Mouse (Mus musculus): ENCODE measurements around the gene Susd5. TPM values are rescaled to one million over a fixed set of nuclear protein-coding genes. Genes with fewer than 3 reads are reported as not detected.

Susd5 gene
- not detected in 2 replicates for total RNA-seq (2017)

DNA sequence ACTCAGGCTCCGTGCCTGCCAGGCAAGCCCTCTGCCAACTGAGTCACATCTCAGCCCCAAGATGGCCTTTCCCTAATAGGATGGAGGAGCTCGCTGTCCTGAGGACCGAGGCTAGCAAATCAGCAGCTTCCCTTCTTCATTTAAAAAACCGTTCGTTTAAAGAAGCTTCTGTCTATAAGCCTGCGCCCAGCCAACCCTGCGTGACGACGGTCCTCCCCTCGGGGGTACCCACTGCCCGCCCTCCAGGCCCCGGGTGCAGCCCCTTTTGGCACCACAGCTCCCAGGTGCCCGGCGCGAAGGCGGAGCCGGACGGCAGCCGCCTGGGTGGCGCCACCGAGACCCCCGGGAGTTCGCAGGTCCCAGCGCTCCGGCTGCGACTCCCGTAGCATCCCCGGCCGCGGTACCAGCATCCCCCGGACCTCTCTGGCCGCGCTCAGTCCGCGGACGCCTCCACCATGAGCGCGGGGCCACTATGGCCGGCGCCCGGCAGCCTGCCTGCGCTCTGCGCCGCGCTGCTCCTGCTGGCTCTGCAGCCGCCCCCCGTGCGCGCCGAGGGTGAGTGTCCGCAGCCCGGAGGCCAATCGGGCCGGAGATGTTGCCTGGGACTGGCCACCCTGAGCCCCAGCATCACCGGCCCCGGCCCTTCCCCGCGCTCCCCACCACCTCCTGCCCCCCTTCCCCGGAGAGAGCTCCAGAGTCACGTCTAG lies at the start of gene Susd5:
Gene Susd5 (plus strand): TSS at position 51 of the 707 bp plus-strand sequence.
- ATAC-seq (replicated peaks; ENCODE audit: low read depth, poor library complexity, severe bottlenecking) = no peak

DNA sequence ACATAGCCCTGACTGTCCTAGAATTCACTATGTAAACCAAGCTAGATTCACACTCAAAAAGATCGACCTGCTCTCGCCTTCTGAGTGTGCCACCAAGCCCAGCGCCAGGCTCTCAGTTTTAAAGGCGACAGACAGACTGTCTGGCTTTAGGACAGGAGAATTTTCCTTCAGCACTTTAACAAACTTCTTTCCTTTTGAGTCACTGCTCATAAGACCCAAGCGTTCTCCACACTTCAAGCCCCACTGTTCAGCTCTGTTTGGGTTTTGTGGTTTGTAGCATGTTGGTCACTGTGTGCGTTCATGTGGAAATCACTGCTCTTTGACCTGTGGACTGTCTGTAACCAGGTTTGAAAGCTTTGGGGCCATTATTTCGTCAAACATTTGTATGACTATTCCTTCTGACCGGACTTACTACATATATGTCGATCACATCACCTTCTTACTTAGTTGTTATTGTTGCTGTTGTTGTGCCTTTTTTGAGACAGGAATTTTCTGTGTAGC lies 49.0 kb upstream of the Susd5 start:
- no peak for ATAC-seq (replicated peaks; ENCODE audit: low read depth, poor library complexity, severe bottlenecking)

DNA sequence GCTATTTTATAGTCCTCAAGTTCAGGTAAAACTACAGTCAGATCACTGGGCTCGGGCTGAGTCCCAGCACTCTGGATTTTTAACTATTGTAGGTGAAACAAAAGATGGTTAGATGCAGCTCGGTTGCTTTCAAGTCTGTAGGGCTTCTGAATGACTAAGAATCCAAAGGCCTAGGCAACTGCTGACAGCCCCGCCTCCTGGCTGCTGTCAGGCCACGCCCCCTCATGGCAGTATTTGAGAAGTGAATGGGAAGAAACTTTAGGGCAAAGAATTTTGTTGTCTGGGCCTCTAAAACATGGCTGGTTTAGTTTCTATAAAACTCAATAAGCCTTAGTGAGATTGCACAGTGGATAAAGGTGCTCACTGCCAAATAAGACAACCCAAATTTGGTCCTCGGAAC lies 47.4 kb upstream of the Susd5 start:
- ATAC-seq (replicated peaks; ENCODE audit: low read depth, poor library complexity, severe bottlenecking) = 0 out of 2 replicates have a peak, but pooled peaks have one; percentile 39

DNA sequence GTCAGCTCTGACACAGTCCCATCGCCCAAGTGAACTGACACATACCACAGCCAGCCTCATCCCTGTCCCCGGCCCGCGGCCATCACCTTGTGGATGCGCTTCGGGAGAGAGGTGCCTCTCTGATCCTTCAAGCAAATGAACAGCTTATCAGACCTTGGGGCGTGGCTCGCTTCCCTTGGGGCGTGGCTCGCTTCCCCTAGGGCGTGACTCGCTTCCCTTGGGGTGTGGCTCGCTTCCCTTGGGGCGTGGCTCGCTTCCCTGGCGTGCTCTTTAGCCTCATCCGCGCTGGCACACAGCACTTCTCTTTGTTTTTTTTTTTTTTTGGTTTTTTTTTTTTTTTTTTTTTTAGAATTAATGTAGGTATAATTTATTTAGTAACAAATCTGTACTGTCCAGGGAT lies 45.7 kb upstream of the Susd5 start:
- 0 out of 2 replicates have a peak, but pooled peaks have one; percentile 22 for ATAC-seq (replicated peaks; ENCODE audit: low read depth, poor library complexity, severe bottlenecking)

DNA sequence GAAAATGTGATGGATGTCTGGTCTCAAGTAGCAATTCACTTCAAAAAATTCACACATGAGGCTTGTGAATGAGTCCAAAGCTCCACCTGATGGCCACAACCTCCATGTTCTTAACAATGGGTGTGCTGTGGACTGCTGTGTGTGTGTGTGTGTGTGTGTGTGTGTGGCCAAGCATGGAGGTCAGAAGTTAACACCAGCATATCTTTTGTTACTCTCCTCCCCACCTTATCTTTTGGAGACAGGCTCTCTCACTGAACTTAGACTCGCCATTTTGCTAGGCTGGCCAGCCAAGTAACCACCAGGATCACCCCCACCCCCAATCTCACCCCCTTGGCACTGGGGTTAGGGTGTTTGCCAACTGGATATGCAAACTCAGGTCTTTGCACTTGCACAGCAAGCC lies 42.9 kb upstream of the Susd5 start:
- no peak for ATAC-seq (replicated peaks; ENCODE audit: low read depth, poor library complexity, severe bottlenecking)

DNA sequence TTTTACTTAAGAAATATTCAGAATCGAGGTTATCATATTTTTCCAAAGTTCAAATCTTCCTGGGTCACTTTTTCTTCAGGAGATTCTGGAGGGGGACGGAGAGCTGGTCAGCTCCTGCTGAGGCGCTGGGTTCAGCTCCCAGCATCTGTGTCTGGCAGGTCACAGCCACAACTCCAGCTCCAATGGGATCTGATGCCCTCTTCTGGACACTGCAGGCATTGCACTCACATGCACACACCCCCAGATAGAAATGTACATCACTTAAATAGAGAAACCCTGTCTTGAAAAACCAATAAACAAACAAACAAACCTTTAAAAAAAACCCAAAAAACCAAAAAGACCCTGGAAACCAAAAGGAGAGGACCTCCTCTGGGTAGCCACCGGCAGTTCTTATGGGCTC lies 41.2 kb upstream of the Susd5 start:
- no peak for ATAC-seq (replicated peaks; ENCODE audit: low read depth, poor library complexity, severe bottlenecking)

DNA sequence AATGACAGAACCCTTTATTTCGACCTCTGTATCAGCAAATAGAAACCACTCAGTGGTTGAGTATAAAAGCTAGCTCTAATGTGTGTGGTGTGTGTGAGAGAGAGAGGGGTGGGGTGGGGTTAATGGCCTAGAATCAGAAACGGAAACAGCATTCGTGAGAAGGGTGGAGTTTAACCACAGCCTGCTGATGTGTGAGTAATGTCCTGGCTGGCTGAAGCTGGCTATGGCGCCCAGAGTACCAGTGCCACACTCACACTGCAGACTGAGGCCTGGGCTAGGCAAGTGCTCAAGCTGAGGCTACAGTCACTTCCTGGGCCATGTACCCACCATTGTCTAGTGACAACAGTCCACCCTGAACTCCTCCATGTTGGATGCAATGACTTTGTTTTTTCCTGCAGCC lies 40.5 kb upstream of the Susd5 start:
- peak; percentile 91 for ATAC-seq (replicated peaks; ENCODE audit: low read depth, poor library complexity, severe bottlenecking)

DNA sequence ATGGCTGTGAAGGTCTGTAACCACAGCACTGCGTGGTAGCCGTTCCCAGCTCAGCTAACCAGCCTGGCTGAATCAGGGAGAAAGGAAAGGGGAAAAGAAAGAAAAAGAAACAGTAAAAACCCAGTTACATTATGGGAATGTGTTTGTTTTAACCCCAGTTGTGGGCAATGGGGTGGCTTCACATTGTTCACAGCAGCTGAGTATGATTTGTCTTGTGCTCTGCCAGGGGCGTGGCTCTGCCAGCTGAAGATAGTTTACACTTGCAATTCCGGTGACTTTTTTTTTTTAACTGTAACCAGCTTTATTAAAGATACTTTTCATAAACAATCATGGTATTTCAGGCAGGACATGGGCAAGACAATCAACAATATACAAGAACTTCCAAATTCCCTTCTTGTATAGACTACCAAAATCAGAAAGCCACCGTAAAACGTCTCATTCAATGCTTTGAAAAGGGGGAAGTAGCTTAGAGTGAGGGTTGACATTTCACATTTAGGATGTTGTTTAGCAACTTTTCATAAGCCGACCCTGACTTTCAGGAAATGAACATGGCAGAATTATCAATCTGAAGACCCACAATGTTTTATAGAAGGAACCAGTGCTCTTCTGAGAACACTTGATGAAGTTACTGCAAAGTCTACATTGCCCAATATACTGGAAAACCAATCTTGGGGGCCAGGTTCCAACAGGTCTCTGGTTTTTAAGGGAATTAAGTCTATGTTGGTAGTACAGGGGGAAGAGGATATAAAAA lies 37.8 kb upstream of the Susd5 start:
- 0 out of 2 replicates have a peak, but pooled peaks have one; percentile 4 for ATAC-seq (replicated peaks; ENCODE audit: low read depth, poor library complexity, severe bottlenecking)

DNA sequence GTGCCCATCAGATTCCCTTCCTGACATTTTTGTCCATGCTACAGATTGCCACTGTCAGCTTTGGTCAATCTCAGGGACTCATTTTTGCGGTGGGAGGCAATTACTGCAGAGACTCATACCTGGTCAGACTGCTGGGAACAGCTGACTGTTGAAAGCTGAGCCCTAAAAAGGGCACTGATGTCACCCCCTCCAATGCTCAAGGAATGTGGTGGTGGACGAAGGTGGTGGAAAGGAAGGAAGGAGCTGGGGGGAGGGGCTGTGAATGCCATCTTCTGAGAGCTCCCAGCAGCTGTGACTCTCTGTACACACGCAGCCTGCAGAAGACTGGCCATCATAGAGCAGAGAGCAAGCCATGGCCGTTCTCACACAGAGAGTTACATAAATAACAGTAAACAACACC lies 34.8 kb upstream of the Susd5 start:
- no peak for ATAC-seq (replicated peaks; ENCODE audit: low read depth, poor library complexity, severe bottlenecking)

DNA sequence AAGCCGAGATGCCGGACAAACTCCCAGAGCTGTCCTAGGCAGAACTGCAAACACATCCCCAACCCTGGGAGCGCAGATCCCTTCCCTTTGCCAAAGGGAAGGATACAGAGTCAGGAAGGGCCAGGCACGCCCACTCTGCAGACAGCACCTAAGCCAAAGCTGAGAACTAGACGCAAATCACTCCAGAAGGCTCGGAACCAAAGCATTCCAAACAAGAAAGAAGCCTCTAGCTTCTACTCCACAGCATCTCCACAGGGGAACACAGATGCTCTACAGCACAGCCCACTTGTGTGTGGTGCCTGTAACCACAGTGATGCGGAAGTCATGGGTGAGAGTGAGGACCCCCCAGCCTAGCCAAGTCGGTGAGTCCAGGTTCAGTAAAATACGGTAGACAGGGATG lies 31.8 kb upstream of the Susd5 start:
- no peak for ATAC-seq (replicated peaks; ENCODE audit: low read depth, poor library complexity, severe bottlenecking)

DNA sequence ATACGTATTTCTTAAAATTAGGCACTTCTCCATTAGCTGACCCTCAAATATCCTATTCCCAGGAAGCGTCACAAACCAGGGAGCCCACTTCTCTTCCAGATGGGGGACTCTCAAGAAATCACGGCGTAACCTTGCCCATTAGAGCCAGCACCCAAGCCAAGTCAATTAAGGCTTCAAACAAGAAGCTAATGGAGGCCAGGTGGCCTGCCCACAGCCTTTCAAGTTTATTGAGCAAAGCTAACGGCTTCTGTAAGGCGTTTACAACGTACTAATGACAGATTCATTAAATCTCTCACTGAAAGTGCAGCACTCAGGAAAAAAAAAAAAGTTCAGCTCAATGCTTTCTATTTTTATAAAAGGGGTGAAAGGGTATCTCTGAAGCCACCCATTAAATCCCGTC lies 31.1 kb upstream of the Susd5 start:
- ATAC-seq (replicated peaks; ENCODE audit: low read depth, poor library complexity, severe bottlenecking) = no peak

DNA sequence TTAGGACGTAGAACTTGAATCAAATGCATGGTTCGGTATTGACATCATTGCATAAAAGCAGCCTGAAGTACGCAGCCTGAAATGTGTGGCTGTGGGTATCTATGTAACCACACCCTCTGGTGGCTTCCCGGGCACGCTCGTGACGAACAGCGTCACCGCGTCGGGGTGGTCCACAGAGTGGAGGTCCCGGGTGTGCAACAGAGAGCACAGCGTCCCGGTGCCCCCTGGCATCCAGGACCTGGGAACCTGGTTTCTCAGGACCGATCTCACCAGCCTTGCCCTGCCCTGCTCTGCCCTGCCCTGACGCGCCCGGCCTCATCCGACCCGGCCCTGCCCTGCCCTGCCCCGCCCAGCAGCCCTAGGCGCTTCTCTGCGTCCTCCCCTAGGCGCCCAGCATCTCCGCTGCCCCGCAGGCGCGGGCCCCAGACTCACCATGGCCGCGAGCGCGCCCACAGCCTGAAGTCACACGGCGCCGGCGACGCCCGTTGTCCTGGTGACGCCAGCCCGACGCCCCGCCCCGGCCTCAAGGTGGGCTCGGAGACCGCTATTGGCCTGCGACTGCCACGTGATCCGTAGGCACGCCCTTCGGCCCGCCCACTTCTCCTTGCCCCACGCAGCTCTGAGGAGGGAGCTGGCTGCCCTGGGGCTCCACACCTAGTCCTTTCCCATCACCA lies 30.5 kb upstream of the Susd5 start:
- ATAC-seq (replicated peaks; ENCODE audit: low read depth, poor library complexity, severe bottlenecking) = peak; percentile 91

DNA sequence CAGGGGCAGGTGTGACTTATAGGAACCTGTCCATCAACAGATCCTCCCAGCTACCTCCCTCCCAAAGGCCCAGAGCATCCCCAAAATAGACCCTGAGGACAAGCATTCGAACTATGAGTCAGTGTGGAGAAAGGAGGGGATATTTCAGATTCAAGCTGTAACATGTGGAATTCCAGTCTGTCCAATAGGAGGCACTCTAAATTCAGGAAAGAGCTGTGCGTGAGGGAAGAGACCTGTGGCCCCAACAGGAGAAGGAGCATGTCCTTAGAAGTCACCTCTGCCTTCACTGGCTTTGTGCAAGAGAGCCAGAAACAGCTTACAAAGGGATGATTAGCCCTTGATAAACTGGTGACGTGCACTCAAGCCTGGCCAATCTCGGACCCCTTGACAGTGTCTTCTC lies 16.0 kb upstream of the Susd5 start:
- ATAC-seq (replicated peaks; ENCODE audit: low read depth, poor library complexity, severe bottlenecking) = no peak

DNA sequence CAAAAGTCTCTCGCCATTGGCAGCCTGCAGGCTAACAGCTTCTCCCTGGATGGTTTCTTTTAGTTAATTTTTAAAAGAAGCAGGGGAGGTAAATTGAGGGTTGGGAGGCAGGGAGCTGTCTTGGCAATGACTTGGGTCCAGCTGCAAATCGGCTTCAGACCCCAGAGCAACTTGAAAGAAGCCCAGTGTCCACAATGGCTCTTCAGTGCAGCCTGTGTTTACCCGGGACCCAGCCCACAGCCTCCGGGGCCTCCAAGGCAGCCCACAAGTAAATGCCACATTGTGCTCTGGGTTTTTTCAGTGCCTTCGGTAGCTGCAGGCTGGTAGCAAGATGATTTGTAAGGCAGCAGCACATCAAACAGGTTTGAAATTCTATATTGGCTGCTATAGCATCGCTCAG lies 14.4 kb upstream of the Susd5 start:
- ATAC-seq (replicated peaks; ENCODE audit: low read depth, poor library complexity, severe bottlenecking) = no peak

DNA sequence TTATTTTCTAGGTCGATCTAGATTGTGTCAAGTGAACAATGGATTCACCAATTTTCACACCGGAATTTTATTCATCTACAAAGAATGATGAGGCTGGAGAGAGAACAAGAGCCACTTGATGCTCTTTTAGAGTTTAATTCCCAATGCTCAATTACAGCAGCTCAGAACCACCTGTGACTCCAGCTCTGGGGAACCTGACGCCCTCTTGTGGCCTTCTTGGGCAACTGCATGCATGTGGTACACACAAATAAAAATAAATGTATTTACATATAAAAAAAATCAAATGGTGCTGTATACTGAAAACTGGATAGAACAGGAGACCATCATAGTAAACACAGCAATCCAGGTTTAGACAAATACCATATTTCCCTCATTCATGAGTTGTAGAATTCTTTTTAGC lies 12.5 kb upstream of the Susd5 start:
- ATAC-seq (replicated peaks; ENCODE audit: low read depth, poor library complexity, severe bottlenecking) = peak; percentile 79

DNA sequence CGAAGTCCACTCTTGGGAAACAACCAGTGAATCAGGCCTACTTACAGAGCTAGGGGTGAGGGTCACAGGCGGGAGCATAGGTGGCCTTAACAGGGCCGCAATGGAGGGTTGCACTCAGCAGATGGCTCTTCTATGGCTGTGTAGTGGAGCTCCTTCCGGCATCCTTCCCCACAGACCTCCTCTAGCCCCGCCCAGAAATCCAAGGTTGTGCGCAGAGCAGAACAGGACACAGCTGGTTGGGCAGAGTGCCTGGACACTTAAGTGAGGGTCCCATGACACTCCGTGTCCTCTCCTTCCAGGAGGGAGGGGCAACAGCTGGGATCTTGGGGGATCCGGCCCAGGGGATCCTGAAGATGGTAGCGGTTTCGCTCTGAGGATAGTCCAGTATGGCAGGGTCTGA lies 10.9 kb upstream of the Susd5 start, which contains the start of gene Fbxl2:
Gene Fbxl2 (minus strand): TSS at position 164 of the 400 bp plus-strand sequence.
- ATAC-seq (replicated peaks; ENCODE audit: low read depth, poor library complexity, severe bottlenecking) = no peak

DNA sequence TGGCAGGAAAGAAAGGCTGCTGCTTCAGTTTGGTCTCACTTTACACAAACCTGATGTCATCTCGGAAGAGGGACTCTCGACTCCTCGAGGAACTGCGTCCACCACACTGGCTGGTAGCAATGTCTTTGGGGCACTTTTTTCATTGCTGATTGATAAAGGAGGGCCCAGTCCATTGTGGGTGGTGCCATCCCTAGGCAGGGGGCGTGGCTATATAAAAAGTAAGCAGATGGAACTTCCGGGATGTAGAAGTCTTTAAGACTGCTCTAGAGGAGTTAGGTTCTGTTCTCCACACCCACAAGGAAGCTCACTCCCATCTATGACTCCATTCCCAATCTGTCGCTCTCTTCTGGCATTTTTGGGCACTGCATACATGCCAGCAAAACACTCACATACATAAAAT lies 10.3 kb upstream of the Susd5 start:
- no peak for ATAC-seq (replicated peaks; ENCODE audit: low read depth, poor library complexity, severe bottlenecking)

DNA sequence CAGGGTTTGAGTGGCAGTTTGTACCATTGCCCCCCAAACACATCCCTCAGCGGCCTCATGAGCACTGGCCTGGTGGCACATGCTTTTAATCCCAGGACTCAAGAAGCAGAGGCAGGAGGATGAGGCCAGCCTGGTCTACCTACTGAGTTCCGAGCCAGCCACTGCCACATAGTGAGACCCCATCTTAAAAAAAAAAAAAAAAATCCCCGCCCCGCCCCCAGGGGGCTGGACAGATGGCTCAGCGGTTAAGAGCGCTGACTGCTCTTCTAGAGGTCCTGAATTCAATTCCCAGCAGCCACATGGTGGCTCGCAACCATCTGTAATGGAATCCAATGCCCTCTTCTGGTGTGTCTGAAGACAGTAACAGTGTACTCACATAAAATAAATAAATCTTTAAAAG lies 6.8 kb upstream of the Susd5 start:
- ATAC-seq (replicated peaks; ENCODE audit: low read depth, poor library complexity, severe bottlenecking) = no peak

DNA sequence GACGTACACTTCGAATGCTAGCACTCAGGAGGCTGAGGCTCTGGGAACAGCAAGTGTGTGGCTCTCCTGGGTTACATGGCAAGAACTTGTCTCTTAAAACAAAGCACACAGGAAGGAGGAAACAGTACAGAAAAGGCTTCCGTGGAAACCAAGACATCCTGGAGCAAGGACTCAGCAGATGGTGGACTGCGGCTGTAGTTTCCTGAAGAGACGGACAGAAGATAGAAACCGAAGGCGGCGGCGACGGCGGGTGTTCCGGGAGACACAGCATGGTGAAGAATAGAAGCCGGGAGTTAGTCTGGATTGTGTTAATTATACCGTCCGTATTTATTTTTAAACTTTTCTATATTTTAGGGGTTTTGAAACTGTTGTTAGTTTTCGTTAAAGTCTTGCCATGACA lies 6.2 kb upstream of the Susd5 start:
- 0 out of 2 replicates have a peak, but pooled peaks have one; percentile 15 for ATAC-seq (replicated peaks; ENCODE audit: low read depth, poor library complexity, severe bottlenecking)

DNA sequence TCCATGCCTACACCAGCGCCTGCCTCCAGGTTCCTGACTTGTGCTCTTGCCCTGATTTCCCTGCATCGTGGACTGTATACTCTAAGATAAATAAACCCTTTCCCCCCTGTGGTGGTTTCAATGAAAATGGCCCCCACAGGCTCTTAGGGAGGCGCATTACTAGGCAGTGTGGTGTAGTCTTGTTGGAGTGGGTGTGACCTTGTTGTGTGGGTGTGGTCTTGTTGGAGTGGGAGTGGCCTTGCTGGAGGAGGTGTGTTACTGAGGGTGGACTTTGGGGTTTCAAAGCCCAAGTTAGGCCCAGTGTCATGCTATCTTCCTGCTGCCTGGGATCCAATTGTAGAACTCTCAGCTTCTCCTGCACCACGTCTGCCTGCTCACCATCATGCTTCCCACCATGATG lies 4.9 kb upstream of the Susd5 start:
- ATAC-seq (replicated peaks; ENCODE audit: low read depth, poor library complexity, severe bottlenecking) = no peak

DNA sequence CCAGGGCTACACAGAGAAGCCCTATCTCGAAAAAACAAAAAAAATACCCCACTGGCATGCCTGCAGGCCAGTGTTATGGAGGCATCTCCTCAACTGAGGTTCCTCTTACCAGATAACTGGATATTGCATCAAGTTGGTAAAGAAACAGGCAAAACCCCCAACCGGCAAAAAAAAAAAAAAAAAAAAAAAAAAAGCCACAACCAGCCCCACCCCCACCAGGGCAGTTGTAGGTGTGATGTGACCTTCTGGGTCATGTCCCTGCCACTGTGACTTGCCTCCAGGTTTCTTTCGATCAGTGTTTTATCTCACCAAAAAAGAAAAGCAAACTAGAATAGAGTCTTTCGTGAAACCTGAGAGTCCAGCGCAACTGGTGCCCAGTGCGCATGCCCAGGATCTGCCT lies 4.1 kb upstream of the Susd5 start:
- ATAC-seq (replicated peaks; ENCODE audit: low read depth, poor library complexity, severe bottlenecking) = no peak
